Comparison of ENCODE assay signal across 24 mouse cellular contexts in genomic region chr2:165962824-165963223, GRCm38 (mm10). TPM values are rescaled to one million over a fixed set of nuclear protein-coding genes. Genes with fewer than 3 reads are reported as not detected.
A peak's percentile ranks its signal among the peaks of the same experiment; 100 is the strongest.
DNase-seq lines count a peak whose midpoint lies in the region; ATAC-seq and TF ChIP-seq lines count a peak whose summit lies in the region.
"Had no signal": no experiment of that assay in that cellular context is flagged by ENCODE, and none has a peak within 500 bp of the region (broad histone marks: within the 10 kb centered on the region; RNA-seq: fewer than 3 reads in every experiment).

No protein-coding gene starts in this region.

- no peaks in the 10 kb centered on the region for H3K36me3 ChIP-seq in heart, embryonic 11.5 days (ENCODE audit: control insufficient read depth, insufficient read depth, low read length)
- H3K36me3 ChIP-seq in liver, postnatal 0 days (replicated peaks; ENCODE audit: insufficient read depth, low read length): no peaks in the 10 kb centered on the region
- no peaks in the 10 kb centered on the region for H3K36me3 ChIP-seq in liver, embryonic 11.5 days (ENCODE audit: control insufficient read depth, insufficient read depth, low read length)
- H3K36me3 ChIP-seq in liver, embryonic 12.5 days: no peaks in the 10 kb centered on the region
- H3K36me3 ChIP-seq: embryonic facial prominence, embryonic 13.5 days; embryonic facial prominence, embryonic 15.5 days; forebrain, embryonic 10.5 days; forebrain, embryonic 12.5 days had no signal

- peaks cover 9% of the 10 kb centered on the region for H3K4me1 ChIP-seq in heart, embryonic 11.5 days (ENCODE audit: control insufficient read depth, insufficient read depth, low read length)
- H3K4me1 ChIP-seq in liver, postnatal 0 days (ENCODE audit: insufficient read depth): peaks cover 5% of the 10 kb centered on the region
- peaks cover 17% of the 10 kb centered on the region for H3K4me1 ChIP-seq in liver, embryonic 11.5 days (replicated peaks; ENCODE audit: control insufficient read depth, insufficient read depth, low read length)
- H3K4me1 ChIP-seq in liver, embryonic 12.5 days: peaks cover 28% of the 10 kb centered on the region

- no peak overlapping the region; the same call in 1 of the 2 replicates for H3K27ac ChIP-seq in heart, embryonic 11.5 days (ENCODE audit: low read depth, low read length)
- no peak overlapping the region for H3K27ac ChIP-seq in liver, postnatal 0 days (ENCODE audit: low read depth)
- no peak overlapping the region for H3K27ac ChIP-seq in liver, embryonic 11.5 days (ENCODE audit: low read depth, low read length)
- H3K27ac ChIP-seq in liver, embryonic 12.5 days: peak overlapping the region; percentile 20; the same call in 1 of the 2 replicates
- H3K27ac ChIP-seq: embryonic facial prominence, embryonic 13.5 days; embryonic facial prominence, embryonic 15.5 days; forebrain, embryonic 10.5 days; forebrain, embryonic 12.5 days had no signal

- 54% methylated on average over 5 of the region's 5 CpGs for WGBS in heart, embryonic 11.5 days (ENCODE audit: insufficient replicate concordance)
- 53% methylated on average over 5 of the region's 5 CpGs for WGBS in liver, postnatal 0 days (ENCODE audit: insufficient replicate concordance)
- 60% methylated on average over 5 of the region's 5 CpGs for WGBS in liver, embryonic 11.5 days
- 50% methylated on average over 5 of the region's 5 CpGs for WGBS in liver, embryonic 12.5 days (ENCODE audit: insufficient replicate concordance)

- H3K4me2 ChIP-seq in heart, embryonic 11.5 days: no peak overlapping the region
- H3K4me2 ChIP-seq in liver, postnatal 0 days (ENCODE audit: low read depth, low read length): no peak overlapping the region
- no peak overlapping the region for H3K4me2 ChIP-seq in liver, embryonic 11.5 days
- H3K4me2 ChIP-seq in liver, embryonic 12.5 days: no peak overlapping the region
- H3K4me2 ChIP-seq: embryonic facial prominence, embryonic 13.5 days; embryonic facial prominence, embryonic 15.5 days; forebrain, embryonic 12.5 days had no signal

- TF ChIP-seq EP300 in liver, postnatal 0 days (IDR thresholded peaks at IDR 0.05; ENCODE audit: low read depth): no peak

- ATAC-seq in heart, embryonic 11.5 days (replicated peaks; ENCODE audit: insufficient number of reproducible peaks, low FRiP score, low TSS enrichment): peak; percentile 67; the same call in 1 of the 2 replicates
- no peak for ATAC-seq in liver, postnatal 0 days
- ATAC-seq in liver, embryonic 11.5 days (replicated peaks; ENCODE audit: low FRiP score): 0 out of 2 replicates have a peak, but pooled peaks have one; percentile 39
- peak; percentile 65 for ATAC-seq in liver, embryonic 12.5 days
- ATAC-seq: forebrain, embryonic 14.5 days had no signal

- no peak overlapping the region for H3K4me3 ChIP-seq in heart, embryonic 11.5 days (ENCODE audit: low read depth, low read length)
- H3K4me3 ChIP-seq in liver, postnatal 0 days (ENCODE audit: low read depth, low read length): no peak overlapping the region
- no peak overlapping the region for H3K4me3 ChIP-seq in liver, embryonic 11.5 days (ENCODE audit: low read depth, low read length)
- no peak overlapping the region for H3K4me3 ChIP-seq in liver, embryonic 12.5 days
- H3K4me3 ChIP-seq: embryonic facial prominence, embryonic 13.5 days; embryonic facial prominence, embryonic 15.5 days; erythroblast, embryonic 14.5 days; forebrain, embryonic 10.5 days; forebrain, embryonic 12.5 days had no signal

- TF ChIP-seq CTCF in liver, postnatal 0 days (IDR thresholded peaks at IDR 0.05; ENCODE audit: low read depth): no peak

- no peak overlapping the region for H3K9ac ChIP-seq in heart, embryonic 11.5 days (ENCODE audit: low read depth, low read length)
- no peak overlapping the region for H3K9ac ChIP-seq in liver, postnatal 0 days (replicated peaks)
- H3K9ac ChIP-seq in liver, embryonic 11.5 days (ENCODE audit: low read depth, low read length): no peak overlapping the region
- H3K9ac ChIP-seq in liver, embryonic 12.5 days: no peak overlapping the region
- H3K9ac ChIP-seq: embryonic facial prominence, embryonic 13.5 days; embryonic facial prominence, embryonic 15.5 days; forebrain, embryonic 12.5 days had no signal

- H3K9me3 ChIP-seq in heart, embryonic 11.5 days (replicated peaks; ENCODE audit: control insufficient read depth, low read length): no peaks in the 10 kb centered on the region
- no peaks in the 10 kb centered on the region for H3K9me3 ChIP-seq in liver, postnatal 0 days (ENCODE audit: low read length)
- no peaks in the 10 kb centered on the region for H3K9me3 ChIP-seq in liver, embryonic 11.5 days (ENCODE audit: control insufficient read depth, low read length)
- H3K9me3 ChIP-seq in liver, embryonic 12.5 days (replicated peaks): no peaks in the 10 kb centered on the region
- H3K9me3 ChIP-seq: embryonic facial prominence, embryonic 13.5 days; embryonic facial prominence, embryonic 15.5 days; forebrain, embryonic 12.5 days had no signal

- H3K27me3 ChIP-seq in heart, embryonic 11.5 days (ENCODE audit: control insufficient read depth, insufficient read depth, low read length): no peaks in the 10 kb centered on the region
- no peaks in the 10 kb centered on the region for H3K27me3 ChIP-seq in liver, postnatal 0 days (ENCODE audit: insufficient read depth, low read length)
- no peaks in the 10 kb centered on the region for H3K27me3 ChIP-seq in liver, embryonic 11.5 days (replicated peaks; ENCODE audit: control insufficient read depth, insufficient read depth, low read length)
- H3K27me3 ChIP-seq in liver, embryonic 12.5 days (replicated peaks): no peaks in the 10 kb centered on the region
- H3K27me3 ChIP-seq: embryonic facial prominence, embryonic 13.5 days; embryonic facial prominence, embryonic 15.5 days had no signal

- DNase-seq in heart, postnatal 4 days: no peak
- DNase-seq in liver: peak; percentile 29
- DNase-seq in liver, postnatal 0 days: no peak
- DNase-seq in liver, embryonic 11.5 days (ENCODE audit: low spot score): no peak
- no peak for DNase-seq in urinary bladder, postnatal 36 days (ENCODE audit: low spot score in 2 of 2)
- no peak for DNase-seq in kidney, postnatal 14 days
- DNase-seq: adrenal gland, adult 2 months; adrenal gland, postnatal 10 days; adrenal gland, postnatal 25 days; cerebellum, adult 11 months; cerebellum, adult 18-20 months; cerebellum, adult 8-10 months; cerebellum, adult 9-11 months; cerebellum, postnatal 14 days; cerebellum, postnatal 36 days; embryo, embryonic 11 days had no signal

RNA-seq across cellular contexts. Expression of gene Ncoa3, which starts 29.6 kb away (rescaled TPM):
- 14.2 and 15.6 TPM in 2 replicates for polyA plus RNA-seq in heart, embryonic 11.5 days (2014; fragmentation: Nextera tagmentation; extraction: Ambion mirVana)
- total RNA-seq in heart, postnatal 4 days (2021): 10 to 100 TPM; 21.2 to 23.2 TPM
- 3.3 and 3.9 TPM in 2 replicates for polyA plus RNA-seq in liver, postnatal 0 days (2015; fragmentation: Nextera tagmentation; extraction: Ambion mirVana)
- polyA plus RNA-seq in liver, embryonic 11.5 days (2014; fragmentation: Nextera tagmentation; extraction: Ambion mirVana): 15.2 and 16.6 TPM in 2 replicates
- polyA plus RNA-seq in liver, embryonic 12.5 days (2016; fragmentation: Nextera tagmentation; extraction: Ambion mirVana): 8.1 and 8.3 TPM in 2 replicates
